Mouse (Mus musculus): ENCODE data around the gene Hrh2. TPM values are rescaled to one million over a fixed set of nuclear protein-coding genes. Genes with fewer than 3 reads are reported as not detected.
A peak's percentile ranks its signal among the peaks of the same experiment; 100 is the strongest.

Gene Hrh2
- total RNA-seq, 1 experiment from 2014 or later = 31.4 TPM

DNA sequence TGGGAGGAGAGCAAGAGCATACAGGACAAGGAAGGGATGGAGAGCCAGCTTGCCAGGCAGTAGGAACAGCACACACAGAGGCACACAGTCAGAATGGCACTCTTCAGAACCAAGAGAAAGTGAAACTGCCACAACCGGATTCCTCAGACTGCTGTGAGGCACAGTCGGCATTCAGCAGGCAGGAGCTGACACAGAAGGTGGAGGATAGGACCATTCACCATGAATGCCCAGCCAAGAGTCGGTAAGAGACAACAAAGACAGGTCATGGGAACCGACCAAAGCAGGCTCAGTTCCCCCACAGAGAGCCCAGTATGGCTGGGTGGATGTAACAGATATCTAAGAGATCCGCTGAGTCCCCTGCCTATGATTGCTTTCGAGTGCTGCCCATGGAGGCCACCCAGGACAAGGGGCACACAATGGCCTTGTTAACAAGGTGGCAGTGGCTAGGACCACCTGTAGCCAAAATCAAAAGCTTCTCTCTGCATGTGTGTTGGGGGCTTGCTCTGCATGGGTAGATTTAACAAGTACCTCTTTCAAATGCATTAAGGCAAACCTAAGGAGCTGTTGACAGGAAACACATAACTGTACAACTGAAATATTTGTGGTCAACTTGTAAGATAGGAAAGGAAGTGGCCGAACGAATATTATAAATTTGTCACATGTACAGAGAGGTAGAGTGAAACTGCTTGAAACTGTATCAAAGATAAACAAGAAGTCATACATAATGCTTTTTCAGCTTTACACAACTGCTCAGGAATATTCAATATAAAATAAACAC, 17.7 kb downstream of the Hrh2 start:
- ATAC-seq (ENCODE audit: extremely low read depth, insufficient number of reproducible peaks, low FRiP score, poor library complexity, severe bottlenecking) = peak; percentile 65

DNA sequence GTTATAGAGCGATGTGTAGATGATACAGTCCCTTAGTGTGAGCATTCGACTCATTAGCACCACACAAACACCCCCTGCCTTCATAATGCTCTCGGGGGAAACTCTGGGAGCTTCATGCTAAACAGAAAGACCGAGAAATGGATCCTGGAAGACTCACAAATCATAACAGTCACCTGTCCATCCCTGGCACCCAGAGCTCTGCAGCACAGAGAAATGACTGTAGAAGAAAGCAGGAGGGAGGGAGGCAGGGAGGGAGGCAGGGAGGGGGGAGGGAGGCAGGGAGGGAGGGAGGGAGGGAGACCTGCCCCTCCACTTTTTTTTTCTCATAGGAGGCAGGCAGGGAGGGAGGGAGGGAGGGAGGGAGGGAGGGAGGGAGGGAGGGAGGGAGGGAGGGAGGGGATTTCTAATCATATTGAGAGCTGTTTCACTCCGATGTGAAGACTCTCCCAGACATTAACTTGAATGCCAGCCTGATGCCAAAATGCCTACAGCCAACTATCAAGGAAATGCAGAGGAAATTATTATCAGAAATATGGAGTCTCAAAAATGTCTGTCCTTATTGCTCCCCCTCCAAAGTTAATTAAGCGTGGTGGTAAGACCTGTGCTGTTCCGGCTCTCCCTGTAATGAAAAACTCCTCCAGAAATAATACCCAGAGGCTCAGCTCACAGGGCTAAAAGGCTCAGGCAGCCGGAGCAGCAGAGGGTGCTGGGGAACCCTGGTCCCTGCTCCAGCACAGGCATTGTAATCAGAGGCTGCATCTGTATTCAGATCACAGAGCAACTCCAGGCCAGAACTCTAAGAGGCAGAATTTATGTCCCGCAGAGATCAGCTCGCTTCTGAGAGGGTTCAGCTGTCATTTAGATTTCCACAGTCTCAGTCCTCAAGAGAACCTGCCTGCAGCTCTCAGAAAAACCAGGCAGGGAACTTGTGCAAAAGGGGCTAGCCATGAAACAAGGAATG, 19.9 kb downstream of the Hrh2 start:
- ATAC-seq (ENCODE audit: extremely low read depth, insufficient number of reproducible peaks, low FRiP score, poor library complexity, severe bottlenecking) = no peak

DNA sequence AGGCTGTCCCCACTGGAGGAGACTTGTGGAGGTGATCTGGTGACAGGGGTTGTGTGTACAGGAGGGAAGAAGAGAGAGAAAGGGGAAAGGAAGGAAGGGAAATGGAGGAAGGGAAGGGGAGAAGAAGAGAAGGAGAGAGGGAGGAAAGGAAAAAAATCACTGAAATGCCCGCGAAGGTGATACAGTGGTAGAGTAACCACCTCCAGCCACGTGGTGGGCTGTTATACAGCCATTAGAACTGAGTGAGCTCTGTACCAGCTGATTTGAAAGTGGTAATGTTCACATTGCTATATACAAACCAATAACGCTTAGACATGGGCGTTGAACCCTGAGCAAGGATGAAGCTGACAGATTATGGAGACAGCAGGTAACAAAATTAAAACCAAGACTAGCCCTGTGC, 20.6 kb downstream of the Hrh2 start:
- ATAC-seq (ENCODE audit: extremely low read depth, insufficient number of reproducible peaks, low FRiP score, poor library complexity, severe bottlenecking) = no peak

DNA sequence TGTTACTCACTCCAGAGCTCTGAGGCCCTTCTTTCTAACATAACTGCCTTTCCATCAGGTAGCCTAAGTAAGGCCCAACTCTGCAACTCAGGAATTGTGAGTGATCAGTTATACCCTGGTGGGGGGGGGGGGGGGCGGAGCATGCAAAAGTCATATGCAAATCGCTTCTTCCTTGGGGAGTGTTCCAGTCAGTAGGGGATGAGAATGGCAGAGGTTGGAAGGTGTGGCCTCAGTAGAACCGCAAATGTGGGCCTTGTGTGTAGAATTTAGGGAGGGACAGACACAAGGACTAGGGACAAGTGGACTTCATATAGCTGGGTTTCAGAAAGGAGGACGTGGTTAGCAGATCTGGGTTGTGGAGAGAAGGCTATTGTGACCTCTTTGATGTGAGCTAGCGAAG, 23.3 kb downstream of the Hrh2 start:
- ATAC-seq (ENCODE audit: extremely low read depth, insufficient number of reproducible peaks, low FRiP score, poor library complexity, severe bottlenecking) = no peak

DNA sequence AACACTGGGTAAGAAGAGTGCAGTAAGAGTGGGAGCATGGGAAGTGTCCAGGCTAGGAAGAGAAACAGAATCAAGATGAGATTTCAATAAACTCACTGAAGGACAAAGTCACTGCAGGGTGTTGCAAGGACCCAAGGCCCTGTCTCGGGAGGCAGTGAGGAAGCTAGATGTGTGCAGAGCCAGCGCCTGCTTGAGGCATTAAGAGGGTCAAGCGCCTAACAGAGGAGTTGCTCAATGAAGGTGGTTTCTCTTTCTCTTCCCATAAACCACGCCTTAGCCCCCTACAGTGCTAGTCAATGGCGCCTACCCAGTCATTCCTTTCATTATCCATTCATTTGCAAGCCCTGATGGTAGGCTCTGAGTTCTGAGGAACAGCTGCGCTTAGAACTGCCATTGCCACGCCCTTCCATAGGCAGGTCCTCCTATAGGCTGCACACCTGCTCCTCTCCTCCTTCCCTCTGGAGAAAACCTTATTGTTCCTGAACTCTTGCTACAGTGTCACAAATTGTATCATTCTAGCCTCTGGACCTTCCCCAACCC, 23.9 kb downstream of the Hrh2 start:
- peak; percentile 38; the same call in 1 of the 2 replicates for ATAC-seq (ENCODE audit: extremely low read depth, insufficient number of reproducible peaks, low FRiP score, poor library complexity, severe bottlenecking)

DNA sequence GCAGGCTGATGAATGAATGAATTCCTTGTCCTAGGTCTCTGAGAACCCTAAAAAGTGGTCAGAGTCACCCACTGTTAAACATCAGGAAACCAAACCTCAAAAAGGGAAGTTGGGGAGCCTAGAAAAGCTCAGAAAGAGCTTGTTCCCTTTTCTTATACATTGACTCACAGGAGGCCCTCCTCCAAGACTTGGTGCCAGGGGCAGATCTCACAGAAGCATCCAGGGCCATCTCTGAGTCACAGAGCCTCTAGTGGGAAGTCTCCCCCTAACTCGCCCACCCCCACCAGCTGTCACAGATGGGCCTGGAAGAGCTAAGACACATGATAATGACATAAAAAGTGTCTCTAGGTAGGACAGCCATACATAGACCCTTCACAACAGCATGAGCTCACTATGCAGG, 26.4 kb downstream of the Hrh2 start:
- ATAC-seq (ENCODE audit: extremely low read depth, insufficient number of reproducible peaks, low FRiP score, poor library complexity, severe bottlenecking) = peak; percentile 71

DNA sequence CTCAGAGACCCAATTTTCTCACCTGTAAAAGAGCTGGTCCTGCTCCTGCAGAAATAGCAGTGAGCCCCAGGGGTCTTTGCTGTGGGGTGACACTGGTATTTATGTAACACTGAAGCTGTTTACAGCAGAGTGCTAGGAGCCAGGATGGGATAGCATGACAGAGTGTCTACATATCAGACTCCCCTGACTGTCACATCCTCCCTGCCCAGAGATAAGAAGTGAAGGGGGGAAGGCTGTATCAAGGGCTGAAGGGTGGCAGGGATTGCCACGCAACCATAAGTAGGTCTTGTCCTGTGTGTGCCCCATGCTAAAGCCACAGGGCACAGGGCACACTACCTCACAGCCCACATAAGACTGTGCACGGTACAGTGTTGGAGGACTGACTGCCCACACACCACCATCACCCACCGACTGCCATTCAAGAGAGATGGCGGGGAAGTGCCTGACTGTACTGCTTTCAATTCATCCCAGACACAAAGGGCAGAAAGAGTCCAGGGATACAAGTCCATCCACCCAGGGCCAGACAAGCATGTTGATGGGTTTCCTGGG, 29.8 kb downstream of the Hrh2 start:
- ATAC-seq (ENCODE audit: extremely low read depth, insufficient number of reproducible peaks, low FRiP score, poor library complexity, severe bottlenecking) = no peak

DNA sequence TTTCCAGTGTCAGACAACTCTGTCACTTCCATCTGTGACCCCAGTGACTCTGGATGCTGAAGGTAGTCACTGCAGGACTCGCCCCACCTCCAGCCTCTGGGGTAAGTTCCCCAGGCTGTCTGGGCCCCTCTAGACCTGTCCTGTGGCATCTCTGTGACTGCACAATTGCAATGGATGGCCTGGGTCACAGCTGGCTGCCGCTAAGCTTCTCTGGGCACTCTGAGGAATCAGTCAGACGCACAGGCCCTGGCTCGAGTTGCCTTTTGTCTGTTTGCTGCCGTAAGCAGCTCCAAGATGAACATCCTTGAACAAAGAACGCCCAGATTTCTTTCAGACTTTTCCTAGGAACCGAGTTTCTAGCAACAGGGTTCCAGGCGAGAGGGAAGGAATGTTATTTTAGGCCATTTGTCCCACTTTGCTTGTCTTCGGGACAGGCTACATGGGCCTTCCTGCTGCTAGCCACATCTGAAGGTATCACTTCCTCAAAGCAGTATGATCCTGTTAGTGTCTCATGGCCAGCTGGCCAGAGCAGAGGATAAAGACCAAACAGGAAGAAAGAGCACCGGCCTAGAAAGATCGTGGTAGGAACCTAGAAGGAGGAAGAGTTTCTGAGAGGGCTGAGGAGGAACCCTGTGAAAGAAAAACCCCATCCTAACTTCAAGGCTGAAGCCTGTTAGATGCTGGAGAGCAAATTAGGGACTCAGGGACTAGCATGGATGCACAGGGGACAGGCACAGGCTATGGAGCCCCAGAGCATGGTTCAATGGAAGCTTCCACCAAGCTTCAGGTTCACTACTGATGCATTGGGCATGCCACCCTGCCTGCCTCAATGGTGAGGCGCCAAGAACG, 31.2 kb downstream of the Hrh2 start:
- ATAC-seq (ENCODE audit: extremely low read depth, insufficient number of reproducible peaks, low FRiP score, poor library complexity, severe bottlenecking) = peak; percentile 49

DNA sequence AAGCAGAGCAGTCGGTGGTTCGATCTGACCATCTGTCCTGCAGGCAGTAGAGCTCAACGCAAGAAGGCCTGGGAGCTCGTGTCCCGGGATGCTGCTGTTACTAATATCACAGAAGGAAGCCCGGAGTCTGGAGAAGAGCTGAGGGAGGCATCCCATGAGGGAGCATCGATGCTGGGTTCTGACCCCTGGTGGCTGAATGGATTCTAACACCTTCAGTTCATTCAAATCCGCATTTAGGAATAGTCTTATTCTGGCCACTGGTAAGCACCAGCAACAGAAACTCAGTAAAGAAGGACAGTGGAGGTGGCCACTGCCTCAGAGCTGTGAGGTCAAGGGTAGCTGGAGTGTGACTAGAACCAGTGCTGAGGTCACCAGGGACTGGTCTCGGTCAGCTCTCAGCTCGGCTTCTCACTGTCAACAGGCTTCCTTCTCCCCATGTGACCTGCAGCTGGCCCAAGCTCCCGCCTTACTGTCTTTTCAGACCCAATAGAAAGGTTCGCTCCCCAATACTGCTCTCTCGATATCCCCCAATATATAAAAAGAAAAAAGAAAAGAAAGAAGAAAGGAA, 36.1 kb downstream of the Hrh2 start:
- peak; percentile 14; the same call in 1 of the 2 replicates for ATAC-seq (ENCODE audit: extremely low read depth, insufficient number of reproducible peaks, low FRiP score, poor library complexity, severe bottlenecking)

DNA sequence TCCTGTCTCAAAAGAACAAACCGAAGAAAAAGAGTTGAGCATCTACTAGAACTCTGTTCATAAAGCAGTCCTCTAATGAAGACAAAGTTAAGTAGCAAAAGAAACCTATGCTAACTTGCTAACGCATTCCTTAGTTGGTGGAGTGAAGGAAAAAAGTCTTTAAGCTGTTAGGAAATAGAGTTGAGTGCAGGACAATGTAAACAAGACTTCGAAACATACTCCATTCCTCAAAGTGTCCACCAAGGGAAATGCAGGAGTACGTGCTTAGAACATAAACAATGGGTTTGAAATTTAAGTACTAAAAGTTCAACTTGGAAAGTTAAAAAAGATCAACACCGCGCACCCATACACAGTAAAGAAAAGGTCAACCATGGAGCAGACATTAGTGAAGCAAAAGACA, 38.2 kb downstream of the Hrh2 start:
- no peak for ATAC-seq (ENCODE audit: extremely low read depth, insufficient number of reproducible peaks, low FRiP score, poor library complexity, severe bottlenecking)

DNA sequence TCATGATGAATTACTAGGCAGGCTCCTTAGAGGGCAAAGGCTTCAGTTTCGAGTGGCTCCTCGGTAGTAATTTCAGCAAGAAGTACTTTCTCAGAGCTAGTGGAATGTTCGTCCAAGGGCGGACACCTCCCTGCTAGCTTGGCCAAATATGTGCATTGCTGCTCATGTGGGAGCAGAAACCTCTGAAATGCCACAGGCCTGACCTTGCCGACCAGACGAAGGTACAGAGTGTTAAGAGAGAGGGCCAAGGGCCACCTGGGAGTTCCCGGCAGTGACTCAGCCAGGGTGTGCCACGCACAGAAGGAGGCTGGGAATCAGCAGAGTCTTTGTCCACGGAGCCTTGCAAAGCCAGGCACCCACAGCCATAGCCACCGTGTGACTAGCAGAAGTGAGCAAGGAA, 39.9 kb downstream of the Hrh2 start:
- ATAC-seq (ENCODE audit: extremely low read depth, insufficient number of reproducible peaks, low FRiP score, poor library complexity, severe bottlenecking) = no peak

DNA sequence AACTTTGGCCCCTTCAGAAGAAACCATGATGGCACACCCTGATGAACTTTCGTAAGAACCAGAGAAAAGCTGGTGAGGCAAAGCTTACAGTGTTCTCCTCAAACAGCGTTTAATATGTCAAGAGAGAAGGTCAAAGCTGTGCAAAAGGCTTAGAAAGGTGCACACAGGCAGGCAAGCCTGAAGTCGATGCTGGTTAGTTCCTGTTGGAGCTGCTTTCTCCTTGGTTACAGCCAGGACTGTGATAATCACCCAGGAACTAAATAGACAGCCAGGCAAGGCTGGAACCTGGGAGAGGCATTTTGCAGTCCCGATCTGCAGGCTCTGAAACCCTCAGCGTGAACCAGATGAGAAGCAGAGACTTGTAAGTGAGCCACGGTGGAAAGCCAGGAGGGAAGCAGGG, 45.6 kb downstream of the Hrh2 start:
- no peak for ATAC-seq (ENCODE audit: extremely low read depth, insufficient number of reproducible peaks, low FRiP score, poor library complexity, severe bottlenecking)

DNA sequence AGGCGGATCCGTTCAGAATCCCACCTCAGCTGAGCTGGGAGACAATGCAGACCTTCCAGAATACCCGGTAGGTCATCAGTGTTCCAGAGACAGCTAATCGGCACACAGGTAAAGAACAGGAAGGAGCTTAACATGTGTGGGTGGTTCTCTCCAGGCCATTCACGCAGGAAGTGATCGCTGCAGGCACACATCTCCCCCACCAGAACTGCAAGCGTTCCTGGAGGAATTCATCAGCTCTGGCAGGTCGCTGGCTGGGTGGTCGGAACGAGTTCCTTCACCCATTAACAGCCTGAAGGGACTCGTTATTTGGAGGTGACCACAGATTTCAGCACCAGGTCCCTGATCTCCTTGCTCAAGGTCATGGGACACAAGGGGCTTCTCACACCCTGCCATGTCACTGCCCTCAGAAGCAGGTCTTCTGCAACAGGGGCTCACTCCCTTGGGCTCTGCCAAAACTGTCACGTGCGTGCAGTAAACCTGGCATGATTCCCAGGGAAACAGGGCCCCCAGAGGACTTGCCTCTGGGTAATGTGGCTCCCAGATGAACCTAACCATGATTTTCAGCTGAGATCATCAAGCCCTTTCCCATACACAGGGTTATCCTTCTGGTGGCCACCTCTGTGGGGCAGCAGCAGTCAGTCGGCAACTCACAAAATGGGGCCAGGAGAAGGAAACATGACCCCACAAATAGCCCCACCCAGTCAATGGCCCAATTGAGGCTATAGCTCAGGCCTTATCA, 46.8 kb downstream of the Hrh2 start:
- no peak for ATAC-seq (ENCODE audit: extremely low read depth, insufficient number of reproducible peaks, low FRiP score, poor library complexity, severe bottlenecking)

DNA sequence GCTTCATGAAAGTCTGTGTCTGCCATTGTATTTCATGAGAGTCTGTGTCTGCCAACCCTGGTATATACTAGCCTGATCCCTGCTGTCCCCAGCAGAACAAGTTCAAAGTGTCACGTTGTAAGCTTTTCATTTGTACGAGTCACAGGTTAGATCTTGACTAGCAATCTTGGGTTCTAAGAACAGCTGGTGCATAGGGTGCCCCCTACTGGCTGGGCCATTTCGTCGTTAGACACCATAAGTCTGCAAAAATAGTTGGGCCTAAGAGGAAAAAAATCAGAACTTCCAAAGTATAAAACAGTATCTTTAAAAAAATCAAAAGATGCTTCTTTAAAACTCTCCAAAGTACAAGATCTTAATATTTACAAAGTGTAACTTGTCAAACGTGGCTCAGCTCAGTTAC, 50.5 kb downstream of the Hrh2 start:
- ATAC-seq (ENCODE audit: extremely low read depth, insufficient number of reproducible peaks, low FRiP score, poor library complexity, severe bottlenecking) = 0 out of 2 replicates have a peak, but pooled peaks have one; percentile 34

DNA sequence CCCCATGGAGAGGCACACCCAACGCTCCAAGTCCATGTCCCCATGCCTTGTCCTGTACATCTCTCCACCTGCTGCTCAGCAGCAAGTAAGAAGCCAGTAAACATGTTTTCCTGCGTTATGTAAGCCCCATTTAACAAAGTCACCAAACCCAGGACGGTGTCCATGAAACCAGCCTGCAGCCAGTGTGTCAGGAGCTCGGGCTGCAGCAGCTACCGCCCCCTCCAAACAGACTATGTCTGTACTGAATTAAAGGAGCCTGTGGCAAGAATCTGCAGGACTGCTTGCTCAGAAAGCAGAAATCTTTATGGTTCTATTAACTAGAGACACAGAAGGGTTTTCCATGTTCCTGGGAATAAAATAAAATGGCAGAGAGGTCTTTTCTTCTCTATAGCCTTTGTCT, 53.3 kb downstream of the Hrh2 start:
- ATAC-seq (ENCODE audit: extremely low read depth, insufficient number of reproducible peaks, low FRiP score, poor library complexity, severe bottlenecking) = no peak

DNA sequence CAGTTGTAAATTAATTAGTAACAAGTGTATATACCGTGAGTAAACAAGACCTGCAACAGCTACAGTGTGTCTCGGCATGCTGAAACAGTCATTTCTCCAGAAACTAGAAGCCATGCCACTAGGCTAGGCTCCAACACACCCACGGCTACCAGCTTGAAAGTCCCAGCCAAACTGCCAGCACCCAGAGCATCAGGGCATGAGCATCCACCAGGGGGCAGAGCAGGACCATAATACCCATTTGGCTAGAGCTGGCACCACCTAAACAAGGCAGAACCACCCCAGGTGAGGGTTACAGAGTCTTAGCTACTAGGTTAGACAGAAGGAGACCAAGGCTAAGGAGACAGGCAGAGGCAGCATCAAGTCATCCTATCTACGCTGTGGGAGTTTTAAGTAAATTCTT, 55.6 kb downstream of the Hrh2 start:
- ATAC-seq (ENCODE audit: extremely low read depth, insufficient number of reproducible peaks, low FRiP score, poor library complexity, severe bottlenecking) = peak; percentile 69

DNA sequence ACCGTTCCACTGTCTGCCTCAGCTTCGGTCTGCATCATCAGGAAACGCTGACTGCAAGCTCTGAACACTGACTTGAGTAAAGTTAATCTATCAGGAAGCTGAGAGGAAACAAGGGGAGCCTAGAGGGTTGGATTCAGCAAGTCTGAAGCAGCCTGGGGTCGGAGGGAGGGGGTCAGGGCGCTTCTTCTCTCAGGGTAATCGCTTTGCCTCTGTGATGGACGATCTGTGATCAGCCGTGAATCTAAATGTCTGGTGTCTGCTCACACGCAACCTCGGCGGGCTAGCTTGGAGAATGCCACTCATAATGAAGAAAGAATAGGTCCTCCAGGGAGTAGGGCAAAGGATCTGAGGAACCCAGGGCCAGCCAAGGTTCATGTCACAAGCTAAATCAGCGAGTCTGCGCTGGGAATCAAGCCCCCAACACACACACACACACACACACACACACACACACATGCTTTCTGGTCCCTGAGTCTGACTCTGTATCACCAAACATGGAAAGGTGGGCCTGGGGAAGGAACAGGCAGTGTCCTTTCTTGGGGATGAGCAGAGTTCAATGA, 56.6 kb downstream of the Hrh2 start:
- ATAC-seq (ENCODE audit: extremely low read depth, insufficient number of reproducible peaks, low FRiP score, poor library complexity, severe bottlenecking) = no peak

All from neutrophil, adult 5-6 weeks (primary cell).